Mouse (Mus musculus) spleen, postnatal 10 days (tissue): ENCODE measurements around the gene Ston2.

Experiments used
- DNase-seq, 2 experiments: peaks; one replicate each; pipeline ENCODE4 v3.0.0; 2021 to 2022; ENCODE audit warnings: low spot score in 2 of 2

Ston2 gene

GRCm38 (mm10) chr12:91703533-91703932 is 84.7 kb downstream of the Ston2 start:
- no peak for DNase-seq

GRCm38 (mm10) chr12:91702829-91703228 is 85.4 kb downstream of the Ston2 start:
- no peak for DNase-seq

- no peak for DNase-seq
Observed at GRCm38 (mm10) chr12:91699451-91700141, 88.6 kb downstream of the Ston2 start.

GRCm38 (mm10) chr12:91696231-91696630 is 92.0 kb downstream of the Ston2 start:
- no peak for DNase-seq

- no peak for DNase-seq
Observed at GRCm38 (mm10) chr12:91695761-91696160, 92.4 kb downstream of the Ston2 start.

- no peak for DNase-seq
Observed at GRCm38 (mm10) chr12:91694748-91695147, 93.4 kb downstream of the Ston2 start.

- DNase-seq: no peak
Observed at GRCm38 (mm10) chr12:91693566-91693965, 94.6 kb downstream of the Ston2 start.

- no peak for DNase-seq
Observed at GRCm38 (mm10) chr12:91692991-91693390, 95.2 kb downstream of the Ston2 start.

GRCm38 (mm10) chr12:91685674-91686290 is 102.4 kb downstream of the Ston2 start:
- DNase-seq: no peak

GRCm38 (mm10) chr12:91684840-91685415 is 103.3 kb downstream of the Ston2 start:
- no peak for DNase-seq

GRCm38 (mm10) chr12:91684101-91684839 is 103.9 kb downstream of the Ston2 start:
- peak in 1 of 2 experiments; percentile 27 for DNase-seq

- DNase-seq: no peak
Observed at GRCm38 (mm10) chr12:91683549-91684100, 104.6 kb downstream of the Ston2 start.

- no peak for DNase-seq
Observed at GRCm38 (mm10) chr12:91683096-91683495, 105.1 kb downstream of the Ston2 start.

- DNase-seq: no peak
Observed at GRCm38 (mm10) chr12:91679320-91680064, 108.7 kb downstream of the Ston2 start.

GRCm38 (mm10) chr12:91675937-91676336 is 112.2 kb downstream of the Ston2 start:
- DNase-seq: no peak

- DNase-seq: no peak
Observed at GRCm38 (mm10) chr12:91673141-91673540, 115.0 kb downstream of the Ston2 start.

GRCm38 (mm10) chr12:91672528-91672927 is 115.7 kb downstream of the Ston2 start:
- DNase-seq: no peak

GRCm38 (mm10) chr12:91668529-91669245 is 119.5 kb downstream of the Ston2 start:
- DNase-seq: no peak

GRCm38 (mm10) chr12:91667741-91668140 is 120.4 kb downstream of the Ston2 start:
- no peak for DNase-seq

- DNase-seq: no peak
Observed at GRCm38 (mm10) chr12:91666607-91667006, 121.6 kb downstream of the Ston2 start.

- no peak for DNase-seq
Observed at GRCm38 (mm10) chr12:91665431-91665830, 122.8 kb downstream of the Ston2 start.
